Mouse (Mus musculus) Patski (cell line): ENCODE measurements at regions not wholly inside any gene's neighbourhood (a gene's known extent, or its start where the extent isn't known, plus 50 kb on each side); places are given as distances from the start of the nearest gene placed in this dataset.

Experiments used
- ATAC-seq: fragments of 100-300 bp; one replicate; pipeline ENCODE4 v1.8.0; 2021
- CTCF ChIA-PET: fragments of 350-600 bp; sonication (Branson Sonifier 250); formaldehyde crosslinking; loops from one replicate; lab custom pipeline; 2022; ENCODE audit warnings: inconsistent platforms; lab: Charles Lee
- POLR2A ChIA-PET: fragments of 350-600 bp; sonication (Branson Sonifier 250); formaldehyde crosslinking; loops from one replicate; lab custom pipeline; 2022; ENCODE audit warnings: antibody characterized with exemption, inconsistent platforms; lab: Charles Lee
- DNase-seq: peaks from one replicate; pipeline ENCODE4 v3.0.0-alpha.2; 2011; ENCODE audit warnings: low read depth, low spot score
- H3K27me3 ChIP-seq: fragments of 371-371 bp; one replicate; pipeline ENCODE4 v1.5.1; 2021
- CTCF ChIP-seq: fragments of 100-300 bp; IDR thresholded peaks from one replicate; pipeline ENCODE4 v1.5.1; 2021
- in situ Hi-C: fragments of 300-500 bp; cut with MboI; formaldehyde crosslinking; loops from 3 replicates; pipeline ENCODE4 v1.11.1; 2018; ENCODE audit warnings: low pct_unique_long_range_greater_than_20kb, mixed read lengths

DNA sequence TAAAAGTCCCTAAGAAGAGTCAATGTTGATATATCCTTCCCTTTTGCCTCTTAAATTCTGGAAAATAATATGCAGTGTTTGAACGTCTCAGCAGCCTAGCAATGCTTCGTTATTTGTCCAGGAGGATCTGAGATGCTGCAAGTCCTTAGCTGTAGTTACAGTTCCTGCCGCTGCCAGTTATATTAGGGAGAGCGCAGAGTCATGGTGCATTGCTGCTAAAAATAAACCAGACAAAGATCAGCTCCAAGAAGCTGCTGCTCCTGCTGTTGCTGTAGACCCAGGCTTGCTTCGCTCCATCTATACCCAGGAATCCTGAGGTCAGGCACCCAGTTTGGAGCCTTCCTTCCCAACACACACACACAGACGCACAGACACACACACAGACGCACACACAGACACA, 132.3 kb downstream of the Rsl24d1 start:
- no peak for TF ChIP-seq CTCF
- no peaks in the 10 kb centered on the region for H3K27me3 ChIP-seq
- in situ Hi-C loops = no loop called here
- POLR2A ChIA-PET = no interaction called here
- CTCF ChIA-PET = no interaction called here
- DNase-seq (no peak), ATAC-seq (no peak)

DNA sequence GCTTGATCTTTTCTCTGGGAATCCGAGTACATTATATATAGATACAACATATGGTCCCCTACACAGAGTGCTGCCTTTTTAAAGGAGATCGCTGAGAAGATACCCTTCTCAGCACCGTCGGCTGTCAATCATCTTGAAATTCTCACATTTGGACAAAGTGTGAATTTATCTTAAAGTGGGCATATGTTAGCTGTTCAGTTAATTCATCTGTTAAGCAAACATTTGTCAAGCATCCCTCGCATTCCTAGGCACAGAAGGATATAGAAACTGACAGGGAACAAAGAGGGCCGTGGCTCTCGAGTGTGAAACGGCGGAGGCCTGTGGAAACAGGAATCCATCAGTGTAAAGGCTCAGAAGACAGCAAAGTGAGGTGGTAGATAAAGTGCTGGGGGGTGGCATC, 144.9 kb downstream of the Rsl24d1 start:
- ATAC-seq (no peak), DNase-seq (no peak)
- H3K27me3 ChIP-seq = peaks cover 3% of the 10 kb centered on the region
- no peak for TF ChIP-seq CTCF
- ChIA-PET POLR2A (no interaction called here), CTCF (no interaction called here)
- in situ Hi-C loops = no loop called here

DNA sequence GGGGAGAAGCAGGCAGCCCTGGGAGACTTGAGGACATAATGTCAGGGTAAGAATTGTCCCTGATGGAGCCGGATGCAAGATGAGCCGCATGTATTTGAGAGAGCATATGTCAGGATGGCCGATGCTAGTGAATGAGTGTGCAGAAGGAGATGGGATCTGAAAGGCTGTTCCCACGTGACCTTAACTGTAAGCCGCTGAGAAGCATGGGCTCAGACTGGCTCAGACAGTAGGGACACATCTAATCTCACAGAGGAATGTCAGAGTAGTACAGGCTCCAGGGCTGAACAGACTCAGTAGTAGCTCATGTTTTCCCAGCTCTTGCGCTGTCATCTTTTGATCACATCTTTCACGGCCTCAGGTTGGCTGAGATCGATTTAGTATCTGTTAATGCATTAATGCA, 145.4 kb downstream of the Rsl24d1 start:
- ATAC-seq (no peak), DNase-seq (no peak)
- in situ Hi-C loops = no loop called here
- peaks cover 3% of the 10 kb centered on the region for H3K27me3 ChIP-seq
- ChIA-PET CTCF (no interaction called here), POLR2A (no interaction called here)
- no peak for TF ChIP-seq CTCF

DNA sequence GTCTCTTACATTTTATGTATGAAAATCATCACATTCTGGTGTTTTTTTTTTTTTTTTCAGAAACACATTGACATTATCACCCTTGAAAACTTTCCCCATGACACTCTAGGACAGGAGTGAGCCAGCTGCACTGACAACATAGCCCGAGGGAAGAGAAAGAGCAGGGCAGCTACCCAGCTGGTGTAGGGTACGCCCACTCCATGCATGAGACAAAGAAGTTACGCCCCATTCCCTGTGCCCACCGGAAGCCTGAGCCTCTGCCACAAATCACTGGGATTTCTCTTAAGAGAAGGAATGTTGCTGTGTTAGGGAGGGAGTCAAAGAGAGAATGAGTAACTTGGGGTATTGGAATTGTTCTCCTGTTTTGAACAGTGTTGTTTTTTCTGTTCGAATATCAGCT, 149.5 kb downstream of the Rsl24d1 start:
- H3K27me3 ChIP-seq = no peaks in the 10 kb centered on the region
- in situ Hi-C loops = no loop called here
- DNase-seq = no peak
- CTCF ChIA-PET = no interaction called here
- no peak for ATAC-seq
- POLR2A ChIA-PET = no interaction called here
- TF ChIP-seq CTCF = no peak

DNA sequence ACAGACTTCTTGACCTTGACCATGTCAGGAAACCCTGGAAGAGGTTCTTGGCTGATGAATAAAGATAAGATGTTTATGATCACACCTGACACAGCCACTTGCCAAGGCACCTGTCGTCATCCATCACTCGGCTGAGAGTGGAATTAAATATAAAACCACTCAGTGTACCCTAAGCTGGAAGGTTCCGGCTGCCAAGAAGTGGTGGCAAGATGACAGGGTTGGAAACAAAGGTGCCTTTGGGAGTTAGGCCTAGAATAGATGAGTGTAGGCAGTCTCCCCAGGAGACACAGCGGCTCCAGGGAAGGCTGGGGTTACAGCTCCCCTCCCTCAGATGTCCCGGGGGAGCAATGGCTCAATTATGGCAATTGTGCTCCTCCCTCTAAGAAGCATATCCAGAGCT, 157.0 kb downstream of the Rsl24d1 start:
- DNase-seq (no peak), ATAC-seq (no peak)
- POLR2A ChIA-PET = no interaction called here
- CTCF ChIA-PET = no interaction called here
- no peak for TF ChIP-seq CTCF
- in situ Hi-C loops = no loop called here
- H3K27me3 ChIP-seq = no peaks in the 10 kb centered on the region

DNA sequence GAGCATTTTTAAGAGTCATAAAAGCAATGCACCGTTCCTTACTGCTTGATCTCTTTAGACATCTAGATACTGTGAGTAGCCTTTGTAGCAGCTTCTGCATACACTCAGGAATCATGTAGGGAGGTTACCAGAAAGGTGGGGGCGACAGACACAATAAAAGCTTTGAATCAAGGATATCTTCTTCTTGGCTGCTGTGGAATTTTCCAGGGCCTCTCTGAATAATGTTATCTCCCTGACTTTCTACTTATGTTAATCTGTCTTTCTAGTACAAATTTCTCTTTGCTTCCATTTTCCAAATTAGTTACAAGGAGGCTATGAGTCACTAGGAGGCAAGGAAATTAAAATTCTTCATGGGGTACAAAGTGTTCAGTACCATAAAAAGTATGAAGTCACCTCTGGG, 159.4 kb downstream of the Rsl24d1 start:
- ATAC-seq (no peak), DNase-seq (no peak)
- in situ Hi-C loops = no loop called here
- ChIA-PET CTCF (no interaction called here), POLR2A (no interaction called here)
- no peak for TF ChIP-seq CTCF
- H3K27me3 ChIP-seq = no peaks in the 10 kb centered on the region

DNA sequence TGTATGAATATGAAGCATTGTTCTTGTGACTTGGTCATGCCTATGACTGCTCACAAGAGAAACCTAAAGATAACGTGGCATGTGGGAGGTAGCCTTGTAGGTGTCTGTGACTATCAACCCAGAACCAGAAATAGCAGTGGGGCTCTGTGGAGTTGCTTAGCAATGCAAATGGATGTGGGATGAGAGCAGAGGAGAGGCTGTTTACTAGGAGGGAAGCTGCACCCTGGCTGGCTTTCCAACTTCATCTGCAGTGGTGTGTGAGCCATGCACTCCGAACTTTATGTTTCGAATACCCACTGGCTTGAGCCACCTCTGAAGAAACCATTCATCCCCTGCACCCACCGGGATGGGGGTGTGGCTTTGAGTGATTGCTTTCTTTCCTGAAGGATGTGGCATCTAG, 160.5 kb downstream of the Rsl24d1 start:
- in situ Hi-C loops = no loop called here

DNA sequence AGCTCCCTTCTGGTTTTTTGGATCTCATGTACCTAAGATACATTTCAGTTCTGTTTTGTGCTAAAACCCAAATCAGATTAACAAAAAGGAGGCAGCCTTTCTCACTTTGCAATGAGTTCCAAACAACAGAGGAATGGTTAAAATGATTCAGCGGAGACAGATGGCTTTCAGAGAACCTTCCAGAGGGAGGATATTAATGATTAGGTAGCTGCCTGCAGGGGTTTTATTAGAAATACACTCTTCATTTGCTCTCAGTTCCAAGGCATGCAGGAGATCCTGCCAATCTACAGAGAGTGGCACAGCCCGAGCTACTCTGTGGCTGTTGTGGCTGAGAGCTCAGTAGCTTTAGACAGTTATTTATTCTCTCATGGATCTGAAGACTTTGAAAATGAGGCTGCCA, 162.4 kb downstream of the Rsl24d1 start:
- in situ Hi-C loops = no loop called here
- ATAC-seq = no peak
- ChIA-PET CTCF (no interaction called here), POLR2A (no interaction called here)
- no peak for TF ChIP-seq CTCF
- DNase-seq = no peak
- no peaks in the 10 kb centered on the region for H3K27me3 ChIP-seq

More for the DNA sequence above, 160.5 kb downstream of the Rsl24d1 start:
- no peaks in the 10 kb centered on the region for H3K27me3 ChIP-seq
- ATAC-seq = no peak
- no peak for TF ChIP-seq CTCF
- ChIA-PET POLR2A (no interaction called here), CTCF (no interaction called here)
- no peak for DNase-seq

DNA sequence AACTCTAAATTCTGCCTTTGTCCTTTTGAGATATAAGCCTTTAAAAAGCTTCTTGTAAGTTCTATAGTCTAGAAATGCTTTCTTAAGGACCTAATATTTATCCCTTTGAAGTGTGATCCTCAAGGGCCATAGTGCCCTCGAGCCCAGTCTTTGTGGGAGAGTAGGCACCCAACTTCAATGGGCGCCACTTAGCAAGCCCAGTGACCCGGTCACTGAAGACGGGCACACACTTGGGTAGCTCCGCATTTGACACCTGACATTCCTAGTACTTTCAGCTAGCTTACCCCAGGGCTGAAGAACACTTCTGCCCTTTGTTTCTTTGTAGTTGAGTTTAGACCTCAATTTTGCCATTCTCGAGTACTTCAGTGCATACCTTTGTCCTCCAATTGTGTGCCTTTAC, 182.1 kb downstream of the Rsl24d1 start:
- H3K27me3 ChIP-seq = no peaks in the 10 kb centered on the region
- POLR2A ChIA-PET = no interaction called here
- ATAC-seq (no peak), DNase-seq (no peak)
- CTCF ChIA-PET = no interaction called here
- TF ChIP-seq CTCF = no peak
- in situ Hi-C loops = no loop called here

DNA sequence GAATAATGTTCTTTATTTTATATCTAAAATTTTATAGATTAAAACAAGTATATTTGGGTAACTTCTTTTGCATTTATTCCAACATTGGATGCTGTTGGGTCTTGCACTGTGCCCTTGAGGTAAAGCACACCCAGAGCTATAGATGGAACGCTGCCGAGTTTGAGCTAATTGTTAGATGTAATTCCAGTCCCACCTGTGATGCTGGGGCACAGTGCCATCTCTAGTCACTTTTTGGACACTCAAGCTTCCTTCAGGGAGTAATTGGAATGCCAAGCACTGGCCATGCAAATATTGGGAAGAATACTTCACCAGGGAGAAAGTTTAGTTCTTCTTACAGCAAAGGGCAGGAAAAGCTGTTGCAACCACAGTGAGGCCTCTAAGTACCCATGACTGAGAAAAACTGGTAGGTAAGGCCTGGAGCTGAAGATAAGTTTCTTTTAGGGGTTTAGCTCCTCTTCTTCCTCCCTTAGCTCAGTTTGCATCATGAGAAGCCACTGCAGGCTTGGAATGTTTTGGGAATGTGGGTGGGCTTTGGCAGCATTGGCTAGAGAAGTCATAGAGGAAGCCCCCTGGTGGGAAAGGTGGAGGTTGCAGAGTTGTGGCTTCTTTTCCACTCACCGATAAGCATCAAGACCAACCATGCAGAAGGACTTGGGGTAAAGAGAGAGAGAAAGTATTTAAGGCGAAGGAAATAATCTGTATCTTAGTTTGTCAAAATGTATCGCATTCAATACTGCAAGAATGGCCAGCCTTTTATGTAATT, 189.1 kb downstream of the Rsl24d1 start:
- peak; percentile 34 for TF ChIP-seq CTCF
- no peak for DNase-seq
- H3K27me3 ChIP-seq = no peaks in the 10 kb centered on the region
- no peak for ATAC-seq
- ChIA-PET CTCF (interaction anchor here (1.2 to 1.4 kb wide), 2 partner anchors 10 to 31 kb away, joined by 3 to 4 read pairs; no protein-coding TSS in a partner anchor), POLR2A (no interaction called here)
- in situ Hi-C loops = no loop called here

DNA sequence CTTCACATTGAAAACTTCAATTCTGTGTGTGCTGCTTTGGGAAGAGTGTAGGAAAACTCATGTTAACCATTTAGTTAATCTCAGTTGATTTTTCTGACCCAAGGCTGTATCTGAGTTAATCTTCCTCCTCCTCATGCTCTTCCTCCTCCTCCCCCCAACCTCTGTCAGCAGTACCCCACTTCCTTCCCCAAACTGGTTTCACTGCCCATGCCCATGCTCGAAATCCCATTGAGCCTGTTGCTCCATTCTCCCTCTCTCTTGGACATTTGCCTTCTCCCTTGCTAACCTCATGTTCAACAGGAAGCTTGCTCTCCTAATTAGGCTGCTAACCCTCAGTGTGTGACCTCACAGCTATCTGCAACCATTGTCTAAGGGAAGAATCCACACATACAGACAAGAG, 203.8 kb downstream of the Rsl24d1 start:
- in situ Hi-C loops = no loop called here
- no peak for TF ChIP-seq CTCF
- DNase-seq = no peak
- H3K27me3 ChIP-seq = no peaks in the 10 kb centered on the region
- ChIA-PET CTCF (no interaction called here), POLR2A (no interaction called here)
- no peak for ATAC-seq

DNA sequence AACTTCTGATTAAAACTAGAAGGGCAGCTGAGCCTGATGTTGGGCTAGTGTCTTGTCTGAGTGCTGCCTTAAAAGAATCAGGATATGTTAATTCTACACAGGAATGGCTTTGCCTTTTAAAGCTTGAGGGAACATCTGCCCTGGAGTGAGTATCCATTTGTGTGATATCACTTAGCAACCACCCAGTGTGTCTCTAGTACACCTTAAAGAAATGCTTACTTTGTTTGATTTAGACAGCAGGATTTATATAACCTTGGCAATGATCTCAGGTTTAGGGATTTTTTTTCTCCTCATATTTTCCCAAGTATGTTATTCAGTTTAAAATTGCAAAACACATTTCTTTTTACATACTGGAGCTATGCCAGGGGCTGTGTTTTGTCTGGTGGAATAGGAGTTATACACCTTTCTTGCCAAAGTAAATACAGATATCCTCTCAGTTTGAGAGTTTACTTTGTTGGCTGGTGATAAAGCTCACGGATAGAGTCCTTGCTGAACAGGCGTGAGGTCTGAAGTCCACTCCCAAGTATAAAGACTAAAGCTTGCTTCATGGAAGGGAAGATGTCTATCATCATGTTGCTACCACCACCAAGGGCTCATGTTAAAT, 206.6 kb downstream of the Rsl24d1 start:
- CTCF ChIA-PET = no interaction called here
- ATAC-seq = no peak
- TF ChIP-seq CTCF = no peak

More for the DNA sequence above, 206.6 kb downstream of the Rsl24d1 start:
- H3K27me3 ChIP-seq = no peaks in the 10 kb centered on the region
- POLR2A ChIA-PET = no interaction called here
- in situ Hi-C loops = no loop called here
- DNase-seq = no peak
